Mouse (Mus musculus): ENCODE results near the gene Kit. TPM values are rescaled to one million over a fixed set of nuclear protein-coding genes. Genes with fewer than 3 reads are reported as not detected.
A peak's percentile ranks its signal among the peaks of the same experiment; 100 is the strongest.

The Kit gene
- total and polyA plus RNA-seq, 2 experiments from 2014 or later: 24.8 to 36.3 TPM

DNA sequence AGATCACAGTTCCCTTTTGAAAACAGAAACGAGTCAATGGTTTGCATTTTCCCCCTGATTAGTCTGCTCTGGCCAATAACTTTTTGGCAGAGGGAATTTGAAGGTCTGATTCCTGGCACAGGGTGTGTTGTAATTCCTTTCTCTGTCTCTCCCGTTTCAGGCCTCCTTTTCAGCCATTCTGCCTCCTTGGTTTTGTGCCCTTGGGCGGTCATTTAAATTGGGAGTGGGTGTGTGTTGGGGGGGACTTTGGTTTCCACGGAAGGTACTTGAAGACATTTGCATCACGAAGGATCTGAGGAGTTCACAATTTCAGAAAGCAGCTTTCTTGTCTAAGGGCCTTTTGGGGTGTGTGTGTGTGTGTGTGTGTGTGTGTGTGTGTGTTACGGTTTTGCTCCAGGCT is 2.0 kb downstream of the Kit start:
- peak; percentile 11 for DNase-seq
- no peak overlapping the region for H3K27ac ChIP-seq (ENCODE audit: low read depth, low read length)
- 14% methylated on average over 6 of the region's 6 CpGs for WGBS

DNA sequence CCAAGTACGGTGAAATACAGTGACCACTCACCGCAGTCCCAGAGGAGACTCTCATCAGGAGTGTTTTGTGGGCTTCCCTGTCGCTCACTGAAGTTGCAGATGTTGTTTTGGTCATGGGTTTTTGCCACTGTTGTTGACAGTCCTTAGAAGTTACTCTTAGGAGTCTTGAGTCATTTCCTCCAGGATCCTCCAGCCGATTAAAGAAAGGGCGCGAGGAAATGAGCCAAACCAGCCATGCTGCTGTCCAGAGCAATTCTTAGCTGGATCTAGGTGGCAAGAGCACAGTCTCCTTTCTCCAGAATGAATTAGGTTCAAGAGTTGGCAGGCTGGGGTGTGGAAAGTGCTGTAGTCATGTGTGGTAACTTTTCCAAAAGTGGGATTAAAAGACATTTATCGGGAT is 3.4 kb downstream of the Kit start:
- 68% methylated on average over 7 of the region's 7 CpGs for WGBS
- H3K4me3 ChIP-seq (ENCODE audit: low read depth, low read length): no peak overlapping the region
- TF ChIP-seq CTCF (IDR thresholded peaks at IDR 0.05; ENCODE audit: low read depth): no peak
- no peaks in the 10 kb centered on the region for H3K9me3 ChIP-seq (ENCODE audit: low read length)
- DNase-seq: no peak
- no peak for ATAC-seq
- H3K4me1 ChIP-seq (ENCODE audit: insufficient read depth): no peaks in the 10 kb centered on the region
- peak overlapping the region; percentile 100; the same call in 1 of the 2 replicates for H3K4me2 ChIP-seq (ENCODE audit: low read depth)
- peaks cover 5% of the 10 kb centered on the region for H3K27me3 ChIP-seq (ENCODE audit: insufficient read depth, low read length)
- no peak overlapping the region for H3K9ac ChIP-seq
- no peaks in the 10 kb centered on the region for H3K36me3 ChIP-seq (ENCODE audit: insufficient read depth)
- H3K27ac ChIP-seq (ENCODE audit: low read depth, low read length): no peak overlapping the region

More for the DNA sequence above, 2.0 kb downstream of the Kit start:
- Histone ChIP-seq H3K4me1 (ENCODE audit: insufficient read depth) (no peaks in the 10 kb centered on the region), H3K27me3 (ENCODE audit: insufficient read depth, low read length) (peaks cover 5% of the 10 kb centered on the region), H3K4me3 (ENCODE audit: low read depth, low read length) (peak overlapping the region; percentile 60), H3K9ac (peak overlapping the region; percentile 65), H3K36me3 (ENCODE audit: insufficient read depth) (no peaks in the 10 kb centered on the region), H3K9me3 (ENCODE audit: low read length) (no peaks in the 10 kb centered on the region), H3K4me2 (ENCODE audit: low read depth) (peak overlapping the region; percentile 100)
- TF ChIP-seq CTCF (IDR thresholded peaks at IDR 0.05; ENCODE audit: low read depth): no peak
- no peak for ATAC-seq

DNA sequence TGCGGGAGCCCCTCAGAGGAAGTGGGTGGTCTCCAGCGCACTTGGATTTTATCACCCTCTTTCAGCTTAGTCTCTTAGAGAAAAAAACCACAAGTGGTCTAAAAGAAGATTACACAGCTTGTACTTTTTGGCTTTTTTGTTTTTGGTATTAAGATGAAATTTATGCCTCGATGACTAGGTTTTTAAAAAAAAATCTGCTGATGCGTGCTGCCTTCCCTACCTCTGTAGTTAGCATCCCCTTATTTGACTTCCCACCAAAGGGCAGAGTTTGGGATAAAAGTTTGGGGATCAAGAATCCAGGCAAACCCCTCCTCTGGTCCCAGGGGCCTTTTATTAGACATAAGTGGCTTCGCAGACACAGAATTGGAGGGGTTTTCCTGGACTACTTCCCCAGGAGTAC is 4.5 kb downstream of the Kit start:
- DNase-seq (no peak), ATAC-seq (no peak)
- TF ChIP-seq CTCF (IDR thresholded peaks at IDR 0.05; ENCODE audit: low read depth): no peak
- Histone ChIP-seq H3K4me1 (ENCODE audit: insufficient read depth) (no peaks in the 10 kb centered on the region), H3K4me3 (ENCODE audit: low read depth, low read length) (no peak overlapping the region), H3K27ac (ENCODE audit: low read depth, low read length) (no peak overlapping the region), H3K36me3 (ENCODE audit: insufficient read depth) (no peaks in the 10 kb centered on the region), H3K27me3 (ENCODE audit: insufficient read depth, low read length) (peaks cover 5% of the 10 kb centered on the region; the same call in 1 of the 2 replicates), H3K4me2 (ENCODE audit: low read depth) (no peak overlapping the region), H3K9me3 (ENCODE audit: low read length) (no peaks in the 10 kb centered on the region), H3K9ac (no peak overlapping the region)
- WGBS: 87% methylated on average over 5 of the region's 5 CpGs

DNA sequence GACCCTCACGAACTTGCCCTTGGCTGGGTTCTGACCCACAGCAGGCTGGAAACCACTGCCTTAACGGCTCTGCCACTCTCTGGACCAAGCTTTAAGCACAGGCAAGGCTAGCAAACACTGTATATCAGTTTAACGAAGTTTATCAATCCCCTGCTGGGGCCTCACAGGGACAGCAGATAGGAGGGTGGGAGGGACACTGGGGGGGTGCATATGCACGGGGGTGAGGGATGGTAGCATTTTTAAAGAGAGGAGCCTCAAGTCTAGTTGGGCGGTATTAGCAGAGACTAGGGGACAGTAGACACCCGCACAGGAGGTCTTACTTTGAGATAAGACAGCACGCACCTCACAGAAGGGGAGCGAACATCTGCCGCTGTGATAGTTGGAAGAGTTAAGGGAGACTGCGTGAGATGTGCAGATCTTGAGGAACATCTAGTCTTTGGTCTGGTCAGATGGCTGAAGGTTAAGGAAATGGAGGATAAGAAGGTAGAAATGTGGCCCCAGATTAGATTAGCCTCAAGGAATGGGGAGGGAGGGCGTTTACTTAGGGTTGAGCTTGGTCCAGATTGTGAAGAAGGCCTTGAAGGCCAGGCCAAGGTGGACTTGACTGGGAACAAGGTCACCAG is 5.0 kb downstream of the Kit start:
- Histone ChIP-seq H3K4me2 (ENCODE audit: low read depth) (no peak overlapping the region), H3K9me3 (ENCODE audit: low read length) (no peaks in the 10 kb centered on the region), H3K36me3 (ENCODE audit: insufficient read depth) (no peaks in the 10 kb centered on the region), H3K9ac (no peak overlapping the region), H3K4me1 (ENCODE audit: insufficient read depth) (no peaks in the 10 kb centered on the region), H3K27ac (ENCODE audit: low read depth, low read length) (no peak overlapping the region), H3K27me3 (ENCODE audit: insufficient read depth, low read length) (peaks cover 5% of the 10 kb centered on the region; the same call in 1 of the 2 replicates), H3K4me3 (ENCODE audit: low read depth, low read length) (no peak overlapping the region)
- DNase-seq: no peak
- ATAC-seq: no peak
- TF ChIP-seq CTCF (IDR thresholded peaks at IDR 0.05; ENCODE audit: low read depth): no peak
- WGBS: 84% methylated on average over 11 of the region's 11 CpGs

DNA sequence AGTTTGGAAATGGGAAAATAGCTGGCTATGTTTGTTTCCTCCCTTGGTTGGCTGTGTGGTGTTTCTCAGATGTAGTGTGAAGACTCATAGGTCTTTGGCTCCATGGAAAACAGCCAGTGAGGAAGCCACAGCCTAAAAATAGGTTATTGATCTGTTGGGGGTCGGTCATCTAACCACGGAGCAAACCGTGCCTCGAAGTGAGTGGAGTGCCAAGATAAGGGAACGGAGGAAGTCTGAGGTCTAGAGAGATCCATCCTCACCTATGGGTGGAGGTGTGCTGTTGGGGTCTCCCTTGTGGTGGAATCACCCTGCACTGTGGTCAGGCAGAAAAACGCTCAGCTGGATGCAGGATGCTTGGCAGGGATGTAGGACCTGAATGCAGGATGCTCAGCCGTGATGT is 7.2 kb downstream of the Kit start:
- Histone ChIP-seq H3K4me3 (ENCODE audit: low read depth, low read length) (no peak overlapping the region), H3K9ac (no peak overlapping the region), H3K4me2 (ENCODE audit: low read depth) (no peak overlapping the region), H3K9me3 (ENCODE audit: low read length) (no peaks in the 10 kb centered on the region), H3K27ac (ENCODE audit: low read depth, low read length) (no peak overlapping the region), H3K27me3 (ENCODE audit: insufficient read depth, low read length) (peaks cover 5% of the 10 kb centered on the region; the same call in 1 of the 2 replicates), H3K4me1 (ENCODE audit: insufficient read depth) (no peaks in the 10 kb centered on the region), H3K36me3 (ENCODE audit: insufficient read depth) (no peaks in the 10 kb centered on the region)
- ATAC-seq (no peak), DNase-seq (no peak)
- 88% methylated on average over 7 of the region's 7 CpGs for WGBS
- no peak for TF ChIP-seq CTCF (IDR thresholded peaks at IDR 0.05; ENCODE audit: low read depth)

DNA sequence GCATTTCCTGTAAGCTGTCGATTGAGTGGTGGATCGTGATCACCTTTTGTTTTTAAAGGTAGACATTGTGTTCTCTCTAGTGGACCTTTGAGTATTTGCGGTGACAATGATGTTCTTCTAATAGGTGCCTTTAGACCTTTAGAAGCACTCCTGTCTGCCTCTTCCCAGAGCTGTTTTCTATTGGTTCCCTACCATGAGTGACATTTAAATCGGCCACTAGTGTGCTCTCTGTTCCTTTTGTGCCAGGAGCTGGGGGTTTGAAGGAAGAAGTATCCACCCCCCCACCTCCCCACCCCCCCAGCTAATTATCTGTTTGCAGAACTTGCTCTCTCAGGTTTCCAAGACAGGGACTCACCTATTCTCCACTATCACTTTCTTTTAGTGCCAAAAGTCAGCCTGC is 13.1 kb downstream of the Kit start:
- WGBS: 88% methylated on average over 4 of the region's 4 CpGs
- no peak for ATAC-seq
- Histone ChIP-seq H3K9me3 (ENCODE audit: low read length) (no peaks in the 10 kb centered on the region), H3K4me3 (ENCODE audit: low read depth, low read length) (no peak overlapping the region), H3K4me2 (ENCODE audit: low read depth) (no peak overlapping the region), H3K36me3 (ENCODE audit: insufficient read depth) (no peaks in the 10 kb centered on the region), H3K27ac (ENCODE audit: low read depth, low read length) (no peak overlapping the region), H3K4me1 (ENCODE audit: insufficient read depth) (0 out of 2 replicates have a peak, but pooled peaks cover 8% of the 10 kb centered on the region), H3K27me3 (ENCODE audit: insufficient read depth, low read length) (no peaks in the 10 kb centered on the region), H3K9ac (no peak overlapping the region)
- TF ChIP-seq CTCF (IDR thresholded peaks at IDR 0.05; ENCODE audit: low read depth): no peak
- no peak for DNase-seq

DNA sequence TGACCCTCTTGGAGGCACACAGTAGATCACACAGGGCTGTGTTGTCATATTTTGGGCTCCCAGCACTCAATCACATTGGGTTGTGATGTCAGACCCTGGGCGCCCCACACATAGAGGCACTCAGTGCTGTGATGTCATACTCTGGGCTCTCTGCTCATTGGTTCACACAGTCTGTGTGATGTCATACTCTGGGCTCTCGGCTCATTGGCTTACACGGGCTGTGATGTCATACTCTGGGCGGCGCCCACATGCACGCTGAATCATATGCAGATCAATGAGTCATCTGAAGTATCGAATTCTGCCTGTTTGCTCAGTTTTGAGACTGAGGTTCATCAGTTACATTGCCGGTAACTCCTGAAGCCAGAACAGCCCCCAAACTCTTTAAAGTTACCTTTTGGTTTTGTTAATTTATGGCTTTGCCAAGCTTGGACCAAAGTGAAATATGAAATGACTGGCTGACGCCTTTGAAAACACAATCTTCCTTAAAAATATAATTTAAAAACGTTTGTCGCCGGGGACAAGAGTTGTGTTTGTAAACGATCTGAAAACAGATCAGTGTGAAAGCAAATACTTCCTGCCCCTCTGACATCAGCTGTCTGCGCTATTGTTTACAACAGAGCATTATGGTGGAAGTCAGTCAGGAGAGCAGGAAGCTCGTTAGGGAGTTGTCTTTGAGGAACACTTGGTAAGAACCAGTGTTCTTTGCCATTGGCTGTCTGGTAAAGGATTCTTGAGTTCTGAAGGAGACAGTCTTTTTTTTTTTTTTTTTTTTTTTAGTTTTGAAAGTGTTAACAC is 15.0 kb downstream of the Kit start:
- no peak for TF ChIP-seq CTCF (IDR thresholded peaks at IDR 0.05; ENCODE audit: low read depth)
- Histone ChIP-seq H3K4me1 (ENCODE audit: insufficient read depth) (0 out of 2 replicates have a peak, but pooled peaks cover 8% of the 10 kb centered on the region), H3K27me3 (ENCODE audit: insufficient read depth, low read length) (no peaks in the 10 kb centered on the region), H3K4me3 (ENCODE audit: low read depth, low read length) (no peak overlapping the region), H3K9ac (no peak overlapping the region), H3K36me3 (ENCODE audit: insufficient read depth) (no peaks in the 10 kb centered on the region), H3K9me3 (ENCODE audit: low read length) (no peaks in the 10 kb centered on the region), H3K27ac (ENCODE audit: low read depth, low read length) (no peak overlapping the region), H3K4me2 (ENCODE audit: low read depth) (no peak overlapping the region)
- no peak for ATAC-seq
- whole genome bisulfite sequencing: 80% methylated on average over 15 of the region's 15 CpGs
- DNase-seq: no peak

Data from forebrain, postnatal 0 days (tissue).